Mouse (Mus musculus): ENCODE results near the gene Magi3. TPM values are rescaled to one million over a fixed set of nuclear protein-coding genes. Genes with fewer than 3 reads are reported as not detected.

Gene Magi3
- polyA plus RNA-seq, 1 experiment: 5.4 TPM

GRCm38 (mm10) chr3:104032086-104032485 is 188.1 kb downstream of the Magi3 start:
- no peak for DNase-seq (ENCODE audit: low read depth)

GRCm38 (mm10) chr3:104026938-104027337 is 193.2 kb downstream of the Magi3 start:
- DNase-seq (ENCODE audit: low read depth): no peak

GRCm38 (mm10) chr3:104020101-104020500 is 200.1 kb downstream of the Magi3 start:
- DNase-seq (ENCODE audit: low read depth): no peak

GRCm38 (mm10) chr3:104019453-104019852 is 200.7 kb downstream of the Magi3 start:
- no peak for DNase-seq (ENCODE audit: low read depth)

GRCm38 (mm10) chr3:104017931-104018330 is 202.2 kb downstream of the Magi3 start:
- DNase-seq (ENCODE audit: low read depth): no peak

- DNase-seq (ENCODE audit: low read depth): no peak
Measured at GRCm38 (mm10) chr3:104011972-104012371, 208.2 kb downstream of the Magi3 start.

GRCm38 (mm10) chr3:104009924-104010662 is 210.1 kb downstream of the Magi3 start:
- no peak for DNase-seq (ENCODE audit: low read depth)

- no peak for DNase-seq (ENCODE audit: low read depth)
Measured at GRCm38 (mm10) chr3:104007479-104007878, 212.7 kb downstream of the Magi3 start.

GRCm38 (mm10) chr3:104006896-104007466 is 213.2 kb downstream of the Magi3 start:
- no peak for DNase-seq (ENCODE audit: low read depth)

GRCm38 (mm10) chr3:103998724-103999123 is 221.4 kb downstream of the Magi3 start:
- no peak for DNase-seq (ENCODE audit: low read depth)

GRCm38 (mm10) chr3:103991271-103991670 is 228.9 kb downstream of the Magi3 start:
- no peak for DNase-seq (ENCODE audit: low read depth)

GRCm38 (mm10) chr3:103989352-103989751 is 230.8 kb downstream of the Magi3 start:
- no peak for DNase-seq (ENCODE audit: low read depth)

GRCm38 (mm10) chr3:103987831-103988432 is 232.2 kb downstream of the Magi3 start:
- DNase-seq (ENCODE audit: low read depth): no peak

GRCm38 (mm10) chr3:103985194-103985593 is 235.0 kb downstream of the Magi3 start:
- no peak for DNase-seq (ENCODE audit: low read depth)

- no peak for DNase-seq (ENCODE audit: low read depth)
Measured at GRCm38 (mm10) chr3:103984556-103984955, 235.6 kb downstream of the Magi3 start.

GRCm38 (mm10) chr3:103971157-103971556 is 249.0 kb downstream of the Magi3 start:
- peak; percentile 76 for DNase-seq (ENCODE audit: low read depth)

- no peak for DNase-seq (ENCODE audit: low read depth)
Measured at GRCm38 (mm10) chr3:103968701-103969100, 251.5 kb downstream of the Magi3 start.

GRCm38 (mm10) chr3:103967861-103968691 is 252.1 kb downstream of the Magi3 start, which contains the start of gene Phtf1:
Gene Phtf1, plus strand, starts transcription at chr3:103968110.
- DNase-seq (ENCODE audit: low read depth): no peak

- no peak for DNase-seq (ENCODE audit: low read depth)
Measured at GRCm38 (mm10) chr3:103967231-103967630, 252.9 kb downstream of the Magi3 start.
